Mouse (Mus musculus) erythroblast, embryonic 14.5 days (primary cell): ENCODE results near the gene Trp73. TPM values are rescaled to one million over a fixed set of nuclear protein-coding genes. Genes with fewer than 3 reads are reported as not detected.

Experiments used
- H3K27me3 ChIP-seq: 2 replicates; pipeline ENCODE4 v1.6.1; 2012; ENCODE audit warnings: inconsistent platforms; ENCODE audit not compliant: control insufficient read depth
- H3K36me3 ChIP-seq: 2 replicates; pipeline ENCODE4 v1.6.1; 2012; ENCODE audit warnings: mild to moderate bottlenecking, inconsistent platforms; ENCODE audit not compliant: control insufficient read depth
- H3K4me1 ChIP-seq: 2 replicates; pipeline ENCODE4 v1.6.1; 2012; ENCODE audit warnings: inconsistent platforms; ENCODE audit not compliant: control insufficient read depth
- H3K4me3 ChIP-seq: replicated peaks from 2 replicates; pipeline ENCODE3; 2012; ENCODE audit warnings: moderate library complexity, mild to moderate bottlenecking, inconsistent platforms
- H3K9me3 ChIP-seq: 2 replicates; pipeline ENCODE4 v1.6.1; 2012; ENCODE audit warnings: low read length, inconsistent platforms, mixed read lengths; ENCODE audit not compliant: control insufficient read depth
- GATA1 ChIP-seq: IDR thresholded peaks from 2 replicates; pipeline ENCODE4 v1.6.1; 2012; ENCODE audit warnings: low read length, inconsistent platforms, mixed read lengths
- TAL1 ChIP-seq: IDR thresholded peaks from 3 replicates; pipeline ENCODE4 v1.6.1; 2012; ENCODE audit warnings: low read length, inconsistent platforms, mixed read lengths
- polyA plus RNA-seq: library from polyadenylated mRNA; stranded (reverse); fragments of >175 nt; gene quantifications from 2 replicates; pipeline ENCODE4 v1.2.3, GENCODE M21; 2012

Trp73 gene
- polyA plus RNA-seq, 1 experiment, result 0.11 TPM

- peaks cover 30% of the 10 kb centered on the region for H3K4me1 ChIP-seq
- no peak overlapping the region for H3K4me3 ChIP-seq
- TF ChIP-seq GATA1 (no peak), TAL1 (no peak)
- no peaks in the 10 kb centered on the region for H3K36me3 ChIP-seq
- H3K27me3 ChIP-seq, result peaks cover 97% of the 10 kb centered on the region
- H3K9me3 ChIP-seq, result peaks cover 24% of the 10 kb centered on the region
These were observed 2.9 kb downstream of the Trp73 start for GRCm38 (mm10) chr4:154137139-154137538.

- no peak for TF ChIP-seq GATA1
- TF ChIP-seq TAL1, result no peak
- Histone ChIP-seq H3K4me3 (no peak overlapping the region), H3K36me3 (no peaks in the 10 kb centered on the region), H3K9me3 (peaks cover 7% of the 10 kb centered on the region), H3K27me3 (peaks cover 94% of the 10 kb centered on the region), H3K4me1 (peaks cover 10% of the 10 kb centered on the region)
These were observed 5.2 kb downstream of the Trp73 start for GRCm38 (mm10) chr4:154134803-154135202.

- peaks cover 14% of the 10 kb centered on the region for H3K4me1 ChIP-seq
- TF ChIP-seq TAL1 (no peak), GATA1 (no peak)
- H3K27me3 ChIP-seq, result peaks cover 87% of the 10 kb centered on the region
- no peak overlapping the region for H3K4me3 ChIP-seq
- no peaks in the 10 kb centered on the region for H3K9me3 ChIP-seq
- no peaks in the 10 kb centered on the region for H3K36me3 ChIP-seq
These were observed 8.1 kb downstream of the Trp73 start for GRCm38 (mm10) chr4:154131894-154132293.

- Histone ChIP-seq H3K4me1 (peaks cover 13% of the 10 kb centered on the region), H3K9me3 (peaks cover 5% of the 10 kb centered on the region; the same call in 1 of the 2 replicates), H3K27me3 (peaks cover 73% of the 10 kb centered on the region), H3K36me3 (no peaks in the 10 kb centered on the region; the same call in 1 of the 2 replicates), H3K4me3 (no peak overlapping the region)
- no peak for TF ChIP-seq GATA1
- no peak for TF ChIP-seq TAL1
These were observed 10.1 kb downstream of the Trp73 start for GRCm38 (mm10) chr4:154129950-154130349.

- Histone ChIP-seq H3K4me3 (no peak overlapping the region), H3K36me3 (no peaks in the 10 kb centered on the region; the same call in 1 of the 2 replicates), H3K9me3 (peaks cover 5% of the 10 kb centered on the region; the same call in 1 of the 2 replicates), H3K27me3 (peaks cover 49% of the 10 kb centered on the region), H3K4me1 (peaks cover 28% of the 10 kb centered on the region)
- no peak for TF ChIP-seq TAL1
- TF ChIP-seq GATA1, result no peak
These were observed 12.7 kb downstream of the Trp73 start for GRCm38 (mm10) chr4:154127273-154127672.

GRCm38 (mm10) chr4:154125202-154125601, 14.8 kb downstream of the Trp73 start:
- no peaks in the 10 kb centered on the region; the same call in 1 of the 2 replicates for H3K36me3 ChIP-seq
- H3K27me3 ChIP-seq, result peaks cover 31% of the 10 kb centered on the region
- no peak overlapping the region for H3K4me3 ChIP-seq
- TF ChIP-seq GATA1 (no peak), TAL1 (no peak)
- peaks cover 5% of the 10 kb centered on the region; the same call in 1 of the 2 replicates for H3K9me3 ChIP-seq
- peaks cover 48% of the 10 kb centered on the region for H3K4me1 ChIP-seq

- peaks cover 18% of the 10 kb centered on the region for H3K27me3 ChIP-seq
These were observed 16.5 kb downstream of the Trp73 start for GRCm38 (mm10) chr4:154123553-154123952.

GRCm38 (mm10) chr4:154122374-154122773, 17.6 kb downstream of the Trp73 start:
- Histone ChIP-seq H3K9me3 (peaks cover 5% of the 10 kb centered on the region; the same call in 1 of the 2 replicates), H3K36me3 (no peaks in the 10 kb centered on the region; the same call in 1 of the 2 replicates), H3K4me1 (peaks cover 69% of the 10 kb centered on the region), H3K27me3 (peaks cover 10% of the 10 kb centered on the region), H3K4me3 (peak overlapping the region; percentile 49)
- TF ChIP-seq TAL1, result no peak
- TF ChIP-seq GATA1, result no peak

More at GRCm38 (mm10) chr4:154123553-154123952, 16.5 kb downstream of the Trp73 start:
- TF ChIP-seq GATA1, result no peak
- TF ChIP-seq TAL1, result no peak
- Histone ChIP-seq H3K4me1 (peaks cover 62% of the 10 kb centered on the region), H3K9me3 (peaks cover 5% of the 10 kb centered on the region; the same call in 1 of the 2 replicates), H3K36me3 (no peaks in the 10 kb centered on the region; the same call in 1 of the 2 replicates), H3K4me3 (no peak overlapping the region)

GRCm38 (mm10) chr4:154121800-154122199, 18.2 kb downstream of the Trp73 start:
- Histone ChIP-seq H3K9me3 (peaks cover 5% of the 10 kb centered on the region; the same call in 1 of the 2 replicates), H3K4me3 (peak overlapping the region; percentile 49), H3K27me3 (peaks cover 5% of the 10 kb centered on the region), H3K4me1 (peaks cover 72% of the 10 kb centered on the region), H3K36me3 (no peaks in the 10 kb centered on the region; the same call in 1 of the 2 replicates)
- TF ChIP-seq GATA1, result no peak
- peak; percentile 67 for TF ChIP-seq TAL1

- Histone ChIP-seq H3K9me3 (no peaks in the 10 kb centered on the region), H3K4me1 (peaks cover 80% of the 10 kb centered on the region), H3K36me3 (no peaks in the 10 kb centered on the region), H3K27me3 (no peaks in the 10 kb centered on the region), H3K4me3 (no peak overlapping the region)
- TF ChIP-seq TAL1 (no peak), GATA1 (no peak)
These were observed 20.8 kb downstream of the Trp73 start for GRCm38 (mm10) chr4:154119208-154119607.
